Mouse (Mus musculus) heart, adult 9 months (tissue): Measurements from ENCODE around the gene Fut2.

Experiments
- DNase-seq, 2 experiments: peaks; one replicate each; pipeline ENCODE4 v3.0.0; 2022; ENCODE audit warnings: low spot score in 2 of 2

The Fut2 gene

DNA sequence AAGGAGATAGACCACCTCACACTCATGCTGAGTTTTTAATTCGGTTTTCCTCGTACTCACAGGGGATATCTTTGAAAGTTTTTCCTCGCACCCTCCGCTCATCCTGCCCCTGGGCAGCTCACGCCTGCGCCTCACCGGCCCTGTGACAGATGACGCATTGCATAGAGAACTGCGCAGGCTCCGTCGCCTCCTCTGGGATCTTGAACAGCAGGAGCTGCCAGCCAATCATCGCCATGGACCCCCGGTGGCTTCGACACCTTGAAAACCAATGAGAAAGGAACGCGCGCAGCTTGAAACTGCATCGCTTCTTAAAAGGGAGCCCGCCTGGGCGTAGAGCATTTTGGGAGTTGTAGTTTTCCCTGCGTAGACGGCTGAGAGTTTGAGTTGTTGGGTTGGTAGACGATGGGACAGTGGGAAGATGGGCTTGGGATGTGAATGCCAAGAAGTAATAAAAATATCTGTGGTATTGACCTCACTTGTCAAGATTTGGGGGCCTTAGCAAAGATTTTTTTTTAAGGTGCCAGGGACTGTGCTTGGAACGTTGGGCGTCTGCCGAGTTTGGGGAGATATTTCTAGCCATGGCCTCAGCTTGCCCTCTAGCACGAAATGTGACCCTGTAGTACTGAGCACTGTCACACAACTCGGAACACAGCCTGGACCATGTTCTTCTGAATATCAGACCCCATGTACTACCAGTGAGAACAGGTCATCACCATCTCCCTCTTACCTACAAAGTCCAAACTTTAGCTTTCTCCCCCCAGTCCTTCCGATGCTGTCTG is 27.4 kb downstream of the Fut2 start:
- DNase-seq, result peak; percentile 89 to 91

DNA sequence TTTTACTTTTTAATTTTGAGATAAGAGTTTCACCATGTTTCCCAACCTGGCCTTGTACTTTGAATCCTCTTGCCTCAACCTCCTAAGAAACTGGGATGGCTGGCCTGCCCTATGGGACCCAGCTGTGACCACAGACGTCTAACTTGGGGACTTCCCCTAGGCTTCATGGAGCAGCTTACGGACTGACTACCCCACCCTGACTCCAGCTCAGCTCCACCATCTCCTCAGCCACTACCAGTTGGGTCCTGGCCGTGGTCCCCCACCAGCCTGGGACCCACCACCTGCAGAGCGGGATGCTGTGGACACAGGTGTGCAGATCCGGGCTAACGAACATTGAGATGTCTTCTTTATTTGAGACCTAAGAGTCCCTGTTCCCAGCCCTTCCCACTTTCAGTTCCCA is 28.5 kb downstream of the Fut2 start:
- DNase-seq, result no peak

DNA sequence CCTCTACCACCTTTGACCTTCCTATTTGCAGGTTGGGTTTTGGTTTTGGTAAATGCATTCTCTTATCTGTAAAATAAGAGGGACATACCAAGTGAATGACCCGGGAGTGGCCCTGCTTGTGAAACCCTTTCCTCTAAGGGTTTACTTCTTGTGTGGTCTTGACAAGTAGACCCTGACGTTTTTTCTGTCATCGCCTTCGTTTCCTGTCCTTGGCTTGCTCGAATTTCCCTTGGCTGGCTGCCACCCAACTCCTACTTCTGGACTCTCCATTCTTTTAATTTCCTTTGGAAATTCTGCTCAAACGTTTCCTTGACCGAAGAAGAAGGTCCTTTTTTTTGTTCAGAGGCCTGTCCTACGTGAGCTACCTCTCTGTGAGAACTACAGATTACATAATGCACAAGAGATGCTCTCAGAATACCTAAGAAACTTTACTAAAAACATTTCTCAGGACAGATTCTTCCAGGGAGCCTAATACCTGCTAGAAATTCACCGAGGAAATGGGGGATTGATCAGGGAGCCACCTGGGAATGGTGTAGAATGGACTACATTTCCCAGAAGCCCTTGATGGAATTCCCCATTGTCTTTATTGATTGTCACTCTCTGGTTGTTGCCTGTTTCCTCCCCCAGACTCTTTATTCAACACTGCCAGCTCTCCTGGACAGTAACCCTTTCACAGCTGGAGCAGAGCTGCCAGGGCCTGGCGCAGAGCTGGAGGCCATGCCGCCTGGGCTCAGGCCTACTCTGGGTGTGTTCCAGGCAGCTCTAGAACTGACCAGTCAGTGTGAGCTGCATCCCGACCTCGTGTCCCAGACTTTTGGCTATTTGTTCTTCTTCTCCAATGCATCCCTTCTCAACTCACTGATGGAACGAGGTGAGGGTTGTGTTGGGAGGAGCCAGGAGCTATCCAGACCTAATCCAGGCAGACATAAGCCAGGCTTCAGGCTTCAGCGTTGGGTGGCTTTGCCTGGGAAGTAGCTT is 30.2 kb downstream of the Fut2 start:
- DNase-seq, result peak; percentile 48 to 65

DNA sequence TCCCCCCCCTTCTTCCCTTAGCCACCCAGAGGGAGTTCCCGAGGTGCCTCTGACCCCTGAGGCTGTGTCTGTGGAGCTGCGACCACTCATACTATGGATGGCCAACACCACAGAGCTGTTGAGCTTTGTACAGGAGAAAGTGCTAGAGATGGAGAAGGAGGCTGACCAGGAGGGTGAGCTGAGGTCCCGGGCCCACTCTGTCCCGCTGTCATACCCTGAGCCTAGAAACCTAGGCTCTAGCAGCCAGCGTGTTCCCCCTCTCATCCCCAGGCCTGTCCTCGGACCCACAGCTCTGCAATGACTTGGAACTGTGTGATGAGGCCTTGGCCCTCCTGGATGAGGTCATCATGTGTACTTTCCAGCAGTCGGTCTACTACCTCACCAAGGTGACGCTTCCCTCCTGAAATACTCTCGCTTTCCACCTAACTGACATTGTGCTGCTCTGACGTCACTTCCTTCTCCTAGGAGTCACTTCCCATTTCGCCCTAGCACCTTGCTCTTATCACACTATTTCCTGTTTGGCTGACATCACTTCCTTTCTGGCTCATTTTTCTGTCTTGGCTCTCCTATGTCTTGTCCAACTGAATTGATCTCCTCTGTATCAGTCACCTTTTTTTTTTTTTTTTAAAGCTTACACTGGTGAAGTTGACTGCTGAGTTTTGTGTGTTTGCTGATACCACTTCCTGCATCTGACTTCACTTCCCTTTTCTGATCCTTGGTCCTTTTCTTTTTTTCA is 31.1 kb downstream of the Fut2 start:
- DNase-seq, result peak; percentile 63 to 78

DNA sequence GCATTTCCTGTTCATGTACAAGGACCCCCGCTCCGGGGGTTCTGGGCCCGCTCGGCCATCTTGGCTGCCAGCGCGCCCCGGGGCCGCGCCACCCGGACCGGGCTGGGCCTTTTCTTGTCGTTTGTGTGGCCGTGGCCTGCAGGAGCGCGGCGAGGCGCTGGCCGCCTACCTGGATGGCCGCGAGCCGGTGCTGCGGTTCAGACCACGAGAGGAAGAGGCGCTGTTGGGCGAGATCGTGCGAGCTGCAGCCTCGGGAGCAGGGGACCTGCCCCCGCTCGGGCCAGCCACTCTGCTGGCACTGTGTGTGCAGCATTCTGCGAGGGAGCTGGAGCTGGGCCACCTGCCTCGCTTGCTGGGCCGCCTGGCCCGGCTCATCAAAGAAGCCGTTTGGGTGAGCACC is 33.7 kb downstream of the Fut2 start:
- no peak for DNase-seq

DNA sequence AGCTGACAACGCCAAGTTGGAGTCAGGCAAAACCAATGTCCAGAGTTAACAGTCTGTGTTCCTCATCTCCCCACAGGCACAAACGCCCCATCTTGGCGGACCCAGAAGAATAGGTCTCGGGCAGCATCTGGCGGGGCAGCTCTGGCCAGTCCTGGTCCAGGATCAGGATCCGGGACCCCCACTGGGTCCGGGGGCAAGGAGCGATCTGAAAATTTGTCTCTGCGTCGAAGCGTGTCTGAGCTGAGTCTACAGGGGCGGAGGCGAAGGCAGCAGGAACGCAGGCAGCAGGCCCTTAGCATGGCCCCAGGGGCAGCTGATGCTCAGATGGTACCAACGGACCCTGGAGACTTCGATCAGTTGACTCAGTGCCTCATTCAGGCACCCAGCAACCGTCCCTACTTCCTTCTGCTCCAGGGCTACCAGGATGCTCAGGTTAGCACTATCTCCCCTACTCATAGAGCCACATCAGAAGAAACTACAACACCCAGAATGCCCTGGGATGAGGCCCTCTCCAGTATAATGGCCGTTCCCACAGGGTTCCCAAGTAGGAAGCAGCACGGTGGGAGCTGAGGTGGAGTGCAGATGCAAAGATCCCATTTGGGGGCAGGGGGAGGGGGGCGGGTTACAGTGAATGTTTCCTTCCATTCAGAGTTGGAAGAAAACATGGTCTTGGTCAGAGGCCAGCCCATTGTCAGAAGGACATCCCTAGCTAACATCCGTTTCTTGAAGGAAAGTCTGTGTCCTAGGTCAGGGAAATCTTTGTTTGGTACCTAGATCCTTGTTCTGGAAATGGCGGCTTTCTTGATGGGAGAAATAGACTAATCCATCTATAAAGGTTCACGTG is 35.9 kb downstream of the Fut2 start:
- peak in 1 of 2 experiments; percentile 38 for DNase-seq

DNA sequence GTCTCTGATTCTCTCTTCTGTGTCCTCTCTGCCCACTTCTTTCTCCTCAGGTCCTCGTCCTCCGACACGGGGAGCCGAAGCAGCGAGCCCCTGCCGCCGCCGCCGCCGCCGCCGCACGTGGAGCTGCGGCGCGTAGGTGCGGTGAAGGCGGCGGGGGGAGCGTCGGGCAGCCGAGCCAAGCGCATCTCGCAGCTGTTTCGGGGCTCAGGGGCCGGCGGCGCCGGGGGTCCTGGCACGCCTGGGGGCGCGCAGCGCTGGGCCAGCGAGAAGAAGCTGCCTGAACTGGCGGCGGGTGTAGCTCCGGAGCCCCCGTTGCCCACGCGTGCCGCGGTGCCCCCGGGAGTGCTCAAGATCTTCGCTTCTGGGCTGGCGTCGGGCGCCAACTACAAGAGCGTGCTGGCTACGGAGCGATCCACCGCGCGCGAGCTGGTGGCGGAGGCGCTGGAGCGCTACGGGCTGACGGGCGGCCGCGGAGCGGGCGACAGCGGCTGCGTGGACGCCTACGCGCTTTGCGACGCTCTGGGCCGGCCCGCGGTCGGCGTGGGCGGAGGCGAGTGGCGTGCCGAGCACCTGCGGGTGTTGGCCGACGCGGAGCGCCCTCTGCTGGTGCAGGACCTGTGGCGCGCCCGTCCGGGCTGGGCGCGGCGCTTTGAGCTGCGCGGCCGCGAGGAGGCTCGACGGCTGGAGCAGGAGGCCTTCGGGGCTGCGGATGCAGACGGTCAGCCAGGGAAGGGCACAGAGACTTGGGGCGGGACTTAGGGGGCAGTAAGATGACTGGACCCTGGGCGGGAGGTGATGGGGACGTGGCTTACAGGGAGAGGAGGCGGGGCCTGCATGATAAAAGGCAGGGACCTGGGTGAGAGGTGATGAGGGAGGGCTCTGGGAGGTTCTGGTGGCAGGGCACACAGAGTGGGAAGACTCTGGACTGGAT is 37.6 kb downstream of the Fut2 start:
- peak; percentile 78 to 83 for DNase-seq

DNA sequence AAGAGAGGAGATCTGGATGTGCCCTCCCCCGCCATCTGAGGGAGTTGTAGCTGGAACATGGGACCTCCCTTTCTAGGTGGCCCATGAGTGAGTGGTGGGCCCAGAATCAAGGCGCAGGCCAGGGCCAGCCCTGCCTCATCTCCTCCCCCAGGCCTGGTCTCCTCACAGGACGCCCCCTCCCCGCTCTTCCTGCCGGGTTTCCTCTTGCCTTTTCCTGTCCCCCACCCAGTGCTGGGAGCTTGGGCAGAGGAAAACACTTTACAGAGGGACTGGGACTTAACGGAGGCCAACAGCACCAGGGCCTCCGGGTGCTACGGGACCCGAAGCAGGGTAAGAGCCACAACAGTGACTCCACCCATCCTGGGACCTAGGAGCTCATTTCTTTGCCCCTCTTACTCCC is 38.9 kb downstream of the Fut2 start, which contains the start of gene Rasip1:
TSS of gene Rasip1 (plus strand) at position 228 of the 400 bp plus-strand sequence.
- DNase-seq, result peak; percentile 72 to 83

DNA sequence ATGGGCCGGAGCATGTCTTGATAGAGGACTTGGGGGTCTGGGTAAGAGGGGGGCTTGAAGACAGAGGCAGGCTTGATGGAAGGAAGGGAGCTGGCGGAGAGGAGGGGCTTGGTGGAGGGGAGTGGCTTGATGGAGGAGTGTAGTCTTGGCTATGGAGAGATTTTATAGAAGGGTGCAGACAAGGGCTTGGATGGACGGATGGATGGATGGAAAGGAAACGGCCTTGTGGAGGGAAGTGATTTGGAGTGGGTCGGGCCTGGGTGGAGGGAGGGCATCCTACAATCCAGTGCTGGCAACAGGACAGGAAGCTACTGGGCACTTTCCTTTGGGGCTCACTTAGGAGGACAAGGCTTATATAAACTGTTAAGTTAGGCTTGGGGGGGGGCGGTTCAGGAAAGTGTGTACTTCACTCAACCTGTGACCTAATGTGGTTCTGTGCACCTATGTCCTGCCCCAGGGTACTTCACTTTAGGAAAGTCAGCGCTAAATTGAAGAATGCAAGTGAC is 39.6 kb downstream of the Fut2 start:
- DNase-seq, result peak in 1 of 2 experiments; percentile 27

DNA sequence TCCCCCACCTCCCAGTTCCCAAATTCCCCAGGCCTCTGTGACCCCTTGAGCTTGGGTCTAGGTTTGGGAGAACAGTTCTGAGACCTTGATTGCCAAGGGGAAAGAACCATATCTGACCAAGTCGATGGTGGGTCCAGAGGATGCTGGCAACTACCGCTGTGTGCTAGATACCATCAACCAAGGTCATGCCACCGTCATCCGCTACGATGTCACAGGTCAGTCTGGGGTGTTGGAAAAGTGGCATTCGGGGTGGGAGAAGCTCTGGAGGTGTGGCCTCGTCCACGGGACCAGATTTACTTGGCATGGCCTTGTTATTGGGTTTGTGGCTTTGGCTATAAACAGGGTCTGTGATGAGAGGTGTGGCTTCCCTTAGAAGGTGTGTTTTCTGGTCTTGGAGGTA is 40.7 kb downstream of the Fut2 start:
- no peak for DNase-seq

DNA sequence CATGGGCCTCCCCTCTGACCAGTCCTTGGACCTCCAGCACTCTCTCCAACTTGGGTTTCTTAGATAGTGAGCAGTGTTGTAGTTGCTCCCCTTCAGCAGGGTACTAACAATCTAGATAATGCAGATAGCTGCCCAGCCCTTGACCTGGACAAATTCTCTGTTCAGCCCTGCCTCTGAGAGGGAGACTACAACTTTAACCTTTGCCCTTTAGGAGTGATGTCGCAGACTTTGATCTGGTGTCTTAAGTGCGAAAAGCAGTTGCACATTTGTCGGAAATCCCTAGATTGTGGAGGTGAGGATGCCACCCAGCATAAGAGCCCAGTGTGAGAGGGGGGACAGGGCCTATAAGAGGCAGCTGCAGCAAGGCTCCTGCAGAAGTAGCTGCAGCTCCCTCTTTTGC is 41.5 kb downstream of the Fut2 start:
- no peak for DNase-seq

DNA sequence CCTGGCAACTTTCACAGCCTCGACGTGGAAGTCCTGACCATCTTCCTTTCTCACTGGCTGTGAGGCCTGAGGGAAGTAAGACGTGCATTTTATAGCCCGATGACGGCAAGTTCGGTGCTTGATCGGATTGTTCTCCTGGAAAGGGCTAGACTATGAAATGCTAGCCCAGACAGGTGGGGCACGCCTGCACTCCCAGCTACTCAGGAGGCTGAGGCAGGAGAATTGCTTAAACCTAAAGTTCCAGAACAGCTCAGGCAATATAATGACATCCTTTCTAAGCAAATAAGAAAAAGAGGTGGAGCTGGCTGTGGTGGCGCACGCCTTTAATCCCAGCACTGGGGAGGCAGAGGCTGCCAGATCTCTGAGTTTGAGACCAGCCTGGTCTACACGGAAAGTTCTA is 42.7 kb downstream of the Fut2 start:
- no peak for DNase-seq

DNA sequence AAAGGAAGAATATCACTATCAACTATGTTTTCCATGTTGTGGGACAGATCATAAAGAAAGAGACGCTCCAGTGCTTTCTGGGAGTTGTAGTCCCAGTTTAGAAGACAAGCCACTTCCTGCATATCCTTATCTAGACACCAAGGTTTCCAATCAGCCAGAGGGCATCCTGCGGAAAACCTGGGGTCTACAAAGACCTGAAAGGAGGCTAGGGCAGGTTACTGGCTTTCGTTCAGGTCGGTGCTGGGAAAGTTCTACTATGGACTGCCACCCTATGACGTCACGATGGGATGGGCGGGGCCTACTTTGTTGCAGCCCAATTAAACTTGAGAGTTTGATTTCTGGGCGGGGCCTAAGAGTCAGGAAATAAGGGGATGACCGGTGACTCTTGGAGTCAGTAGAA is 44.8 kb downstream of the Fut2 start, which contains the start of gene Izumo1:
TSS of gene Izumo1 (plus strand) at position 369 of the 400 bp plus-strand sequence.
- DNase-seq, result peak in 1 of 2 experiments; percentile 51

DNA sequence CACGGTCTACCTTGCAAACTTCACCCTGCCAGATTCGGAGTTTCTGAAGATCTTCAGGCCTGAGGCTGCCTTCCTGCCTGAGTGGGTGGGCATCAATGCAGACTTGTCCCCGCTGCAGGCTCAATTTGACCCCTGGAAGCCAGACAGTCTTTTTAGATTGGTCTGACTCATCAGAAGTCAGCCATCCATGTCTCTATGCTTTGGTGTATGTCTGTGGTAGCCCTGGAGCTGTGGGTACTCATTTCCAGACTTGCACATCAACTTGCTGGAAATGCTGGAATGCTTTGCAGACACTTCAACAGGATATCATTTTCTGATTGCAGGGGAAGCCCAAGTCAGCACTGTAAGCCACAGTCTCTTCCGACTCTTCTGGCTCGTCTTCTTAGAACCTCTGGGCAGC is 46.6 kb downstream of the Fut2 start:
- no peak for DNase-seq

DNA sequence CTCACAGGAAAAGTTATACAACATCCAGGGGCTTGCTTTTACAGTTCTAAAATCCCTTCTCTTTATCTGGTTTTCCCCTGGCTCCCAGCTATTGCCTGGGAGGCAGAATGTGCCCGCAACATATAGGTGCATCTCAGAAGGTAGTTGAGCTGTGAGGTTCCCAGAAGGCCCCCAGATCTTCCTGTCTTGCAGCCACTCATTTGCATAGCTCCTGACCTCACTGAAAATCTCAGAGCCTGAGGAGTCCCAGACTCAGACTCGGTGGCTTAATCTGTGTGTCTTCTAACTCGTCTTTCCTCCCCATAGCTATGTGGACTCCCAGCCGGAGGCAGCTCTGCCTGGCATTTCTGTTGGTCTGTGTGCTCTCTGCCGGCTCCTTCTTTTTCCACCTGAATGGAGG is 47.9 kb downstream of the Fut2 start:
- DNase-seq, result no peak

DNA sequence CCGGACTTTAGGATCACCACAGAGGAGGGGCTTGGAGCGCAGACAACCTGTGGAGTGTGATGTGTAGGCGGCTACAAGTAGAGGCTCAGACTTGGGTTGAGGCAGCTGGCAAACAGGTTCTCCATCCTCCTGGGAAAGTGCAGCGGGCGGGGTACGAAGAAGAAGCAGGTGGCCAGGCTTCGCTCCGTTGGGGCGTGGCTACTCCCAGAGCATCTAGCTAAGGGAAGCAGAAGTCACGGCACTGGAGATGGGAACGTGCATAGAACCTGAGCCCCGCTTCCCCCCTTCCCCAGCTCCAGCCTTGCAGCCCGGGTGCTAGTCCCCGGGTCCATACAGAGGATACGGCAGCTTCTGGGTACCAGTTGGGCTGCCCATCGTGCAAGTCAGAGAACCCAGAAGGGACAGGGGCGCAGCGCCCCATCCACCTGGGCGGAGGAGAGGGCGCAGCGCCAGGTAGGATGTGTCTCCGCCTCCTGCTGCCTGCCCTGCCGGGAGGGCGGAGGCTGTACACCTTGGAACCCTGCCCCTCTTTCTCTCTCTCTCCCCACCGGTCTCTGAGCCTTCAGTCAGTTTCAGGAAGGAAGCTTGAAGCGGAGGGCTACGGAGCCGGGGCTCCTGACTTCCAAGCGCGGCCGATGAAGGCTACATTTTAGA is 49.0 kb downstream of the Fut2 start, which contains the start of gene Fut1:
TSS of gene Fut1 (plus strand) at position 248 of the 654 bp plus-strand sequence.
- DNase-seq, result no peak

DNA sequence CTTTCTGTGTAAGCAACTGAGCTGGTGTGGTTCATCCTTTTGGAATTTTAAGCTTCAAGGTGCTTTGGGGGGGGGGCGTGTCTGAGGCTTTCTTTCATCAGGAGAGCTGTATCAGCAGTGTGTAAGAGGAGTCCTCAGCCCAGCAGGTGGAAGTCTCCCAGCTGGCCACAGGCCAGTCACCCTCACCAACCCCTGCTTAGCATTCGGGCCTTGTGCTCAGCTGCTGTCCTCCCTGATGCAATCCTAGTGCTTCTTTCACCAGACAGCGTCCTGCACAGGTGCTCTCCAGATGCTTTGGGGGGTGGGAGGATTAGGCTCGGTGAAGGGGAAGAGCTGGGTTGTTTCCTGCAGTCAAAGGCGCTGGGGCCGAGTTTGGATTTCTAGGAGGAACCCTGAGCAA is 49.9 kb downstream of the Fut2 start:
- no peak for DNase-seq

DNA sequence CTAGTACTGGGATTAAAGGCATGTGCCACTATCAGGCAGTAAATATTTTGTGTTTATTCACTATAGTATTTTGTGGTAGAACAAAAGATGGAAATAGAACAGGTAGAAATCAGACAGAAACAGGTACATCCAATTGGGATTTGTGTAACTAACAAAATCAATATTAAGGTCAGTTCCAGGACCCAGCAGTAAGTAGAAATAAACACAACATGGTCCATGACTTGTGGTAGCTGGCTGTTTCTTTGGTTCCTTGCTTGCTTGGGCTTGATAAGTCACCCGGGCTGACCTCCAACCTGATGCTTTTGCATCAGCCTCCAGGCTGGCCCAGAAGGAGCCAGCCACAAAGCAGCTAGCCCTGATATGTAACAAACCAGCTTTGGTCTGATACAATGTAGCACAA is 56.7 kb downstream of the Fut2 start:
- no peak for DNase-seq

DNA sequence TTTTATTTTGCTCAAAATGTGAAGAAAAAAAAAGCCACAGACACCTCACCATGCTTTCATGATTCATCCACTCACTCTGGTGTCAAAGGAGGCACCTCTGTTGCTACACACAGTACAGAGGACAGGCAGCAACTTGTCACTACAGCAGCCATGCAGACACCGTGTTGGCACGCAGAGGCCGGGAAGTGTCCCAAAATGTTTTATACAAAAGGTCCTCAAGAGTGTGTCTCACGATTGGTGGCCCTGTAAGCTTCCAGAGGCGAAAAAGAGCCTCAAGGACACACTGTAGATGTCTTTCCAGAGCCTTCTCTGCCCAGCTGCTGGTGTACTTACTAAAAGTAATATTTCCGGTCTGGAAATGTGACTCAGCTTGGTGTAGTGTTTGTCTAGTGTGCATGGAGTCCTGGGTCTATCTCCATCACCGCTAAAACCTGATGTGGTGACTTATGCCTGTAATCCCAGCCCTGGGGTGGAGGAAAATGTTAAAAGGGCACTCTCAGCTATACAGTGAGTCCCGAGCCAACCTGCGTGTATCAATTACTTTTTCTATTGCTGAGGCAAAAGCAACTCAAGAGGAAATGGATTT is 60.4 kb downstream of the Fut2 start:
- no peak for DNase-seq
